Mouse (Mus musculus) brain, adult 10 weeks (tissue): ENCODE data around the gene Cbfa2t2. TPM values are rescaled to one million over a fixed set of nuclear protein-coding genes. Genes with fewer than 3 reads are reported as not detected.

Experiments
- polyA plus RNA-seq: library from polyadenylated mRNA; stranded (reverse); fragments of 350-450 nt; fragmentation: Illumina TruSeq; extraction: RNeasy Lipid Tissue Mini Kit (QIAGEN cat#74804); gene quantifications from one replicate; pipeline ENCODE4 v1.2.3, GENCODE M21; 2015; ENCODE audit warnings: low read depth, low replicate concordance

The Cbfa2t2 gene
- 25.2 TPM for polyA plus RNA-seq

DNA sequence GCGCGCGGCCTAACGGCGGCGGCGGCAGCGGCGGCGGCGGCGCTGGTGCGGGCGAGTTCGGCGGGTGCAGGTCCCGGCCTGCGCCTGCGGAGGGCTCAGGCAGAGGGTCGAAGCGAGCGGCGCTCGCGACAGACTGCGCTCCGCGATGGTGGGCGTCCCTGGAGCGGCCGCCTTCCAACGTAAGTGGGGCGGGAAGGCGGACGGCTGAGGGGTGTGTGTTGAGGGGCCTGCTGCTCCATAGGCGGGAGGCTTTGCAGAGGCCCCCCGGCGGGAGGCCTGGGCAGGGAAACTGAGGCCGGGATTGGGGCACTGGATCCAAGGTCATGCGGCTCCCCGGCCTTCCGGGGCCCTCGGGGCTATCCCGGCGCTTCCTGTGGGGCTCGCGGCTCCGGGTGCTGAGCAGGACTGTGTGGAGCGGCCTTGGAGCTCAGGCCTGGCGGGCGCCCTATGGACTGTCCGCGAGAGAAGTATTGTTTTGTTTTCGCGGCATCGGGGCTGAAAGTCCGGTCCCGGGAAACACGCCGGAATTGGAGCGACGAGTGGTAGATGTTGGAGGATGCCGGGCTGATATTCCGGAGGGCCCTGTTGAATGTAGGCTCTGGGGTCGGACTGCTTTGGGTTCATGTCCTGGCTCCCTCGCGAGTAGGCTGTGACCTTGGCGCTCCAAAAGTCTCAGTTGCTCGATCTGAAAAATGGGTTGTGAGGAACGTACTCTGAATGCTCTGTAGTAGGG is at the start of gene Cbfa2t2:
Gene Cbfa2t2, plus strand, starts transcription at position 24 of the 733 bp plus-strand sequence.

DNA sequence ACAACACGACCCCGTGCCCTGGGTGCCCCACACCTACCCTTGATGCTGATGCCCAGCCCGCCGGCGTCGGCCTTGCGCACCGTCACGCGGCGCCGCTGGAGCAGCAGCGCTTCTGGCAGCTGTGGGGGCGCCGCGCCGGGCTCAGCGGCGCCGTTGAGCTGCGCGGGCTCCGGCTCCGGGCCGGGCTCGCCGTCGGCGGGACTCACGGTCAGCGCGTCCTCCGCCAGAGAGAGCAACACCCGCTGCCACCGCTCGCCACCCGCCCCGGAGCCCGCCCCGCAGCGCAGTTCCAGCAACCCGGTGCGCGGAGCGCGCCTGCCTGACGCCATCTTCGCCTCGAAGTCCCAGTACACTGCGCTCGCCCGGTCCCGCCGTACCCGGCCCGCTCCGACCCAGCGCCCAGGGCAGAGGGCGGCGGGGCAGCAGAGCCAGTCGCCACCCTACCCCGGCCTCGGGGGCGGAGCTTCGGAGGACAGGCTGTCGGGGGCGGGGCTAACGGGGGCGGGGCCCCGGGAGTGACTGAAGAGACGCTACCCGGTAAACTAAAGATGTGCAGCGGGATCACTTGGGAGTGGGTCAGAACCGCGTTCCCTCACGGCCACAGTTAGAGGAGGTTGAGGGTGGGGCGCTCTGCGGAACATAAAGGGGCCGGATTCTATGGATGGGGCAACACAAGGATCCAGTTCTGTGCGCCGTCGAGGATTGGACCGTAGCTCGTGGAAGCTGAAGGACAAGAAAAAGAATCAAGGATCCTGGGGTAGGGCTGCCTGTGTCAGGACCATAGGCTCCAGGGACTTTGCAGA is 28.4 kb upstream of the Cbfa2t2 start, which contains the start of gene Snta1:
Gene Snta1, minus strand, starts transcription at position 457 of the 803 bp plus-strand sequence.

DNA sequence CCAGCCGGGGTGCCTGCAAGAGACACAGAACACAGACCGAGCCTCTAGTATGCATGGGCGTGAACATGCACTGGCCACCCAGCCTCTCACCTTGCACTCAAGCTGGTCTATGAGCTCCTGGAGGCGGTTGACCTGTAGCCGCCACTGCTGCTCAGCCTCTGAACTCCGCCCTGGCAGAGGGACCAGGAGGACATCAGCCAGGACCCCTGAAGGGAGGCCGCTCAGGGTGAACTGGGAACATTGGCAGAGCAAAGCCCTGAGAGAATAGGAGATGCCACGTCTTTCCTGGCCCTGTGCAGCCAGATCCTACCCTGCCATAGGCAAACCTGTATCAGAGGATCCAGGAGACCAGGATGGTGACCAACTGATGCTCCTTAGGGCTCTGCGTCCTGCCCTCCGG is 110.4 kb downstream of the Cbfa2t2 start, which contains the start of gene 1700003F12Rik:
Gene 1700003F12Rik, plus strand, starts transcription at position 375 of the 400 bp plus-strand sequence.

DNA sequence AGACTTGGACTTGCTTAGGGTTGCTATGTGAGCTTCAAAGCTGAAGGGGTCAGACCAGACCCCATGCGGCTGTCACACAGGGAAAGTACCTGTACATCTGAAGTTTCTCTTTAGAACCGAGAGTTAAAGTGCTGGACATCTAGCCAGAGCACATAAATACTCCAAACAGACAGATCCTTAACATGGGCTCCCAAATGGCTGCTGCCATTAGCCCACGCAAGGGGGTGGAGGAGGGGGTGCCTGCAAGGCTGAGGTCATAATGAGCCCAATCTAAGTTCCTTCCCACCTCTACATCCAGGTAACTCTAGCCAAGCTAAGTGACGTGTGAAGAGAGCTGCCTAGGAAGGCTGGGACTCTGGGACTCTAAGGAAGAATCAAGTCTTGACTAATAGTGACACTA is 115.2 kb downstream of the Cbfa2t2 start, which contains the start of gene Actl10:
Gene Actl10, plus strand, starts transcription at position 301 of the 400 bp plus-strand sequence.

DNA sequence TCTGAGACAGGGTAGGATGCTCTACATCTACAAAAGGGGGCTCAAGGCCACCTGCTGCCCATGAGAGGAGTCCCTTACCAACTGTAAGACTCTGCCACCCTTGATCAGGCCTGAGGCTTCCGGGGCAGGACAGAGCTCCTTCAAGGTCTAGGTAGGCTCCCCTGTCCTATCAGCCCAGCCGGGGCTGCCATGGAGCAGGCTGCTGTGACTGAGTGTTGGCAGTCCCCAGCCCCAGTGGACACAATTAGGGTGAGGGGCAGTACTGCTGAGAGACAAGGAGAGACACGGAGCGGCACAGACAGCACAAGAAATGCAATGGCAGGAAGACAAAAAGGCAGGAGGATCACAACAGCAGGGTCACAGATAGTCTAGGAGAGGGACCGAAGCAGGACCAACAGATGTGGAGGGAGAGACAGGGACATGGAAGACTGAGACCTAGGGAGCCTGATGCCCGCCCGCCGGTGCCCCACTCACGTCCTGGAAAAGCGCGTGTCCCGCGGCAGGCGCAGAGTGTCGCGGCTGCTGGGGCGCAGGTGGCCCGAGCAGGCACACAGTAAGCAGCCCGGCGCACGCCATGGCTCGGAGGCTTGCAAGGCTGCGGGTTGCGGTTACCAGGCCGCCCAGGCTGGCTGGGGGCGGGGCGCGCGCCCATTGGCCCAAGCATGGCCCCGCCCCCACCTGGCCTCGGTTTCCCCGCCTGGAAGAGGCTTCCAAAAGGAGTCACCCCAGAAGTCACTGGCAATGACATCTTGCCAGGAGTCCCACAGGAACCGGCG is 122.2 kb downstream of the Cbfa2t2 start, which contains the start of gene Necab3:
Gene Necab3, minus strand, starts transcription at position 627 of the 776 bp plus-strand sequence.

DNA sequence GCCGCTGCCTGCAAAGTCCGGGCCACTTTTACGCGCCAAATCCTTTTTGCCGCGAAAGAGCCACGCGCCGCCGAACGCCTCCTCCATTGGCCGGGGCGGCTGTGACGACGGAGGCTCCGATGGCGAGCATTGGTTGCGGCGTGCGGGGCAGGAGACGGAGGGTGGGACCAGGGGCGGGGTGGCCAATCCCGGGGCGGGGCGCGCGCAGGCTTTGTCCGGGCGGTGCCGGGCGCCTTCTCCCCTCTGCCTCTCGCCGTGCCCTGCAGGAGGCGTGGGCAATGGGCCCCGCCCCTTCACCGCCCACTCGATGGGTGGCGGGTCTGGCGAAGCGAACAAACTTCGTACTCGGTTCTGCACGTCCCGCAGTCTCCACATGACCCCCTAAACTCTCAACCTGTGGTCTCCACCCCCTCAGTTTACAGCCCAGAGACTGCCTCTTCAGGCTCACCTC is 133.6 kb downstream of the Cbfa2t2 start, which contains the start of gene E2f1:
Gene E2f1, minus strand, starts transcription at position 57 of the 451 bp plus-strand sequence.

Other genes with a start within 250 kb of the Cbfa2t2 start
- not detected for gene Bpifb1, start 245.7 kb upstream of the Cbfa2t2 start, polyA plus RNA-seq
- gene Bpifb5, start 212.7 kb upstream of the Cbfa2t2 start, polyA plus RNA-seq: not detected
- not detected for gene Bpifb9a, start 178.6 kb upstream of the Cbfa2t2 start, polyA plus RNA-seq
- gene Bpifb9b, start 129.3 kb upstream of the Cbfa2t2 start, polyA plus RNA-seq: not detected
- 13.5 TPM for gene Cdk5rap1, start 63.5 kb upstream of the Cbfa2t2 start, polyA plus RNA-seq
- gene Snta1, start 28.4 kb upstream of the Cbfa2t2 start, polyA plus RNA-seq: 28.1 TPM
- not detected for gene 1700003F12Rik, start 110.6 kb downstream of the Cbfa2t2 start, polyA plus RNA-seq
- not detected for gene Actl10, start 115.3 kb downstream of the Cbfa2t2 start, polyA plus RNA-seq
- 83.4 TPM for gene Necab3, start 122.4 kb downstream of the Cbfa2t2 start, polyA plus RNA-seq
- 12.2 TPM for gene E2f1, start 133.4 kb downstream of the Cbfa2t2 start, polyA plus RNA-seq
- gene Pxmp4, start 167.2 kb downstream of the Cbfa2t2 start, polyA plus RNA-seq: 16.4 TPM
- gene Zfp341, start 176.8 kb downstream of the Cbfa2t2 start, polyA plus RNA-seq: 6.8 TPM
- gene 4930519P11Rik, start 177.0 kb downstream of the Cbfa2t2 start, polyA plus RNA-seq: not detected
- gene Chmp4b, start 215.2 kb downstream of the Cbfa2t2 start, polyA plus RNA-seq: 245 TPM